Mouse (Mus musculus): Measurements from ENCODE around the gene A430078G23Rik.

Gene A430078G23Rik

GRCm38 (mm10) chr8:3350747-3351146 is 2.5 kb upstream of the A430078G23Rik start:
- no peak for DNase-seq

- DNase-seq, result no peak
Observed at GRCm38 (mm10) chr8:3352715-3353114, 500 bp upstream of the A430078G23Rik start.

DNA sequence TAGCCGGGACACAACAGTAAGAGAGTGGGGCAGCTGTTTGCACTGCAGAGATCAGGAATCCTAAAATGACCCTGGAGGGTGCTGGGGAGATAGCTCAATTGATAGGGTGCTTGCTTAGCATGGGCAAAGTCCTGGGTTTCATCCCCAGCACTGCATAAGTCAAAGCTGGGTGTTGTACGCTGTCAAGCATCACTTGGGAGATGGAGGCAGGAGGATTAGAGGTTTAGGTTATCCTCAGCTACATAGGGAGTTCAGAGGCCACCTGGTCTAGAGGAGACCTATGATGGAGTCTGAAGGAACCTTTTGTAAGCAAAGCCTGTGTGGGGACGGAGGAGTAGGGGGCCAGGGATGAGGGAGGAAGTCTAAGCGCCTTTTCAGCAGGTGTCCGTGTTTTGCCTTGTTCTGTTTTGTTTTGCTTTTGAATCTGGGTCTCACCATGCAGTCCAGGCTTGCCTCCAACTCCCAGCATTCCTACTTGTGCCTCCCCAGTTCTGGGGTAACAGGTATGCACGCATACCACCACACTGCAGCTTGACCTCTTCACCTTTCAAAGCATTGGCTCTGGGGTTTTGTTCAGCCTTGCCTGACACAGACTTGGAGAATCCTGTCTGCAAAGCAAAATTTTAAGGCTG is 712 bp downstream of the A430078G23Rik start:
- DNase-seq, result no peak

DNA sequence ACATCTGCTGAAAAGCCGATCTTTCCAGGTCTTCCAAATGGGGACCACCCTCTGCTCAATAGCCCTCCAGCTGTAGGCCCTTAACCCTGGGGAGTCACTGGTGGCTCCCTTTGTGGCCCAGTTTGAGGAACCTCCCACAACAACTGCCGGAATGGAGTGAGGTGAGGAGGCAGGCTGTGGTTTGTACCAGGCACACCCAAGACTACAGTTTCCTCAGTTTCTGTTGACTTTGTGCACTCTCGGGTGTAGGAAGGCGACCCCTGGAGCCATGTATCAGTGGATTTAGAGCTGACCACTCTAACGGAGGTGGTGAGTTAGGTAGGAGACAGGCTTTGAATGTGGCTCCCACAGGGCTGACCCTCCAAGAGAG is 1.2 kb downstream of the A430078G23Rik start:
- DNase-seq, result no peak

GRCm38 (mm10) chr8:3355586-3355985 is 2.4 kb downstream of the A430078G23Rik start:
- DNase-seq, result no peak

DNA sequence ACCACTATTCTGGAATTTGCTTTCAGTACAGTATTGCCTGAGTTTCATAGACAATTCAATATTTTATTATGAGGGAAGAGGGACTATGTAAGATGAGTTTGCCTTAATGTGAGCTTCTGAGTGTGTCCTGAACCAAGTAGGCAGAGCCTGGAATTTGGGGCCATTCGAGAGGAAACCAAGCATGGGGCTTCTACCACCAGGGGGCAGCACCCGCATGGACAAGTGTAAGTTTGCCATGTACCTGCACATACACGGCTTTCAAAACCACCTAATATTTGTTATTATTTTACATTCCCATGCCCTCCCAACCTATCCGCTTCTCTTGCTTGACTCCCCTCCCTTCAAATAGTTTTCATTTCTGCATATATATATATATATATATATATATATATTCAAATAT is 4.8 kb downstream of the A430078G23Rik start:
- peak; percentile 92 to 97 for DNase-seq

GRCm38 (mm10) chr8:3367086-3367485 is 13.9 kb downstream of the A430078G23Rik start:
- DNase-seq, result peak; percentile 61 to 75

DNA sequence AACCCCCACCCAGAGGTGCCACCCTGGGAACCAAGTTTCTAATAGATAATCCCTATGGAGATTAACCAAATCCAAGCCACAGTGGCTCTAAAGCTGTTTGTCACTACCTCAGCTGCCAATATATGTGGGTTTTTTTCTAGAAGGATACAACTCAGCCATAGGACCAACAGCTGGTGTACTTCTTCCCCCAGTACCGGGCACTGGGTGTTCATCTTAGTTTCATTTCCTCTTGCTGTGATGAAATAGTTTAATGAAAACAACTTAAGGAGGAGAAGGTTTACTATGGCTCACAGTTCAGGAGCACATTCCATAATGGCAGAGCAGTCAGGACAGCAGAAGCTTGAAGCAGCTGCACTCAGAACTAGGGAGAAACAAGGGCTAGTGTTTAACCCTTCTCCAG is 14.9 kb downstream of the A430078G23Rik start:
- DNase-seq, result no peak

GRCm38 (mm10) chr8:3375748-3376147 is 22.5 kb downstream of the A430078G23Rik start:
- no peak for DNase-seq

- peak; percentile 13 to 22 for DNase-seq
Observed at GRCm38 (mm10) chr8:3376641-3377274, 23.5 kb downstream of the A430078G23Rik start.

DNA sequence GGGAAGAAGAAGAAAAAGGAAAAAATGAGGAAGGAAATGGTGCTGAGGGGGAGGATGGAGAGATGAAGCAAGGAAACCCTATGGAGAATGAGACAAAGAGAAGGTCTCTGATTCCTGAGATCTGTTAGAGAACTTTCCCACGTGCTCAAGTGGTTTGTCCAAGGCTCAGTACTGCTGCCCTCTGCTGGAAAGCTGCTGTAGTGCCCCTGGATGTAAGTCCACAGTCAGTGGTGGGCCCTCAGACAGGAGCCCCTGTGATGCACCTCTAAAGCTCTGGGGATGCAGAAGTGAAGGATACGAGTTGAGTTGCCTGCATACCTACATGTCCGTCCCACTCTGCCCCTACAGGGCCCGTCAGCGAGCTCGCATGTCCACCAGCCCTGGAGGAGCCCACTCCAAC is 34.1 kb downstream of the A430078G23Rik start:
- DNase-seq, result peak; percentile 78 to 84

DNA sequence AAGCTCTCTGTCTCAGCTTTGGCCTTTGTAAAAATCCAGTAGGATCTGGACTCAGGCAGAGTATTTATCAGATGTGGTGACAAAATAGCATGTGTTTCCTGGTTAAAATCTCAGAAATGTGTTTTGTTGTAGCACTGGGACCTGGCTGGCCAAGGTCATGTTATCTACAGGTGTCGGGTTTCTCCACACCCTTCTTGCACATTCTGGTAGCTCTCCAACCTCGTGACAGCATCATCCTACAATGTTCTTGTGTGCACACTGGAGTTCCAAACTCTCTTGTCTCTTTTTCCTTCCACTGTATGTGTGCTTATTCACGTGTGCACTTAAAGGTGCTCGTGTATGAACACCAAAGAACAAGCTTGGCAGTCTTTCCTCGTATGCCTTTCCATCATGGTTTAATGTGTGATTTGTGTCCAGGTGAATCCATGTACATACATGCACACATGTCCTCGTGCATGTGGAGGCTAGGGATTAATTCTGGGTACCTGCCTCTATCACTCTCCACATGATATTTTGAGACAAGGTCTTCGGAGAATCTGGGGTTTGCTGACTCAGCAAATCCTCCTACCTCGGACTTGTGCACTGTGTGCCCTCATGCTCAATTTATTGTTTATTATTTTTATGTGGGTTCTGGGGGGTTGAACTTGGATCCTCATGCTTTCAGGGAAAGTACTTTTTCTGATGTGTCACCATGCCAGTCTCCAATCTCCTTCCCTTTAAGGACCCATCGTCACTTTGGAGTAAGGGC is 35.5 kb downstream of the A430078G23Rik start:
- DNase-seq, result no peak

- DNase-seq, result no peak
Observed at GRCm38 (mm10) chr8:3389506-3389905, 36.3 kb downstream of the A430078G23Rik start.

- DNase-seq, result no peak
Observed at GRCm38 (mm10) chr8:3392293-3392692, 39.1 kb downstream of the A430078G23Rik start.

DNA sequence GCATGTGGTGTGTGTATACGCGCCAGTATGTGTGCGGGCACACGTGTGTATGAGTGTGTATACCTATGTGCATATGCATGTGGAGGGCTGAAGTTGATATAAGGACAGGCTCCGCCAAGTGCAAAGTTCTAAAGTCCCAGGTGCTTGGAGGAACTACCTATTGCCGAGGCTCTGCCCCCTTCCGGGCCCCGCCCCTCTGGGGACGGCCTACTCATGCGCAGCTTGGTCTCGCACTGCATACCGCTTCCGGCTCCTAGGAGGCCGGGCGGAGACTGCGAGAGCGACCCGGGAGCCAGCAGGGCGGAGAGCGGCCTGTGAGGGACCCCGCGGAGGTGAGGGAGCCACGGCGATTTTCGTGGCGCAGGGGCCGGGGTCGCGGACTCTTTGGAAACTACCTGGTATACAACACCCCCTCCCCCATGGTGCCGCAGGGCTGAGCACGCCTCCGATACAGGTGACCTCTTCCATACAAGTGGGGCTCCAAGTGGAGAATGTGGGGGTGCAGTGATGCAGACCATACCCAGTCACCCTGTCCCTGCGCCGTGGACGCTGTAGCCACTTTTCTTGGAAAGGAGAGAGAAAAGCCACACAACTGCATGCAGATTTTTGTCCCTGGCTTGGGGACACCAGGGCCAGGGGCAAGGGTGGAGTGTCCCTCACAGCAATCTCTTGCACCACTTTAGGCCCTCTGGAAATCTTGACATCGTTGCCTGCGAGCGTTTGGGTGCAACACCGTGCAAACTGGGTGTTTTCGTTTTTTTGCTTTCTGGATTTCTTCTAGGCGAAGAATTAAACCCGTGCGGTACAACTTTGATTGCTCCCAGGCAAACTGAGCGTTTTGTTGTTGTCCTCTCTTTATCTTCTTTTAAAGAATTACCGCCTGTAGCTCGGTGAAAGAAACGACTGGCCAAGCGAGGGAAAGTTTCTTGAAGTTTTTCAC is 39.8 kb downstream of the A430078G23Rik start, which contains the start of gene Arhgef18:
Gene Arhgef18, plus strand, starts transcription at position 236 of the 940 bp plus-strand sequence.
- peak; percentile 79 to 85 for DNase-seq

GRCm38 (mm10) chr8:3394600-3394999 is 41.4 kb downstream of the A430078G23Rik start:
- DNase-seq, result no peak

- no peak for DNase-seq
Observed at GRCm38 (mm10) chr8:3395246-3395645, 42.0 kb downstream of the A430078G23Rik start.

DNA sequence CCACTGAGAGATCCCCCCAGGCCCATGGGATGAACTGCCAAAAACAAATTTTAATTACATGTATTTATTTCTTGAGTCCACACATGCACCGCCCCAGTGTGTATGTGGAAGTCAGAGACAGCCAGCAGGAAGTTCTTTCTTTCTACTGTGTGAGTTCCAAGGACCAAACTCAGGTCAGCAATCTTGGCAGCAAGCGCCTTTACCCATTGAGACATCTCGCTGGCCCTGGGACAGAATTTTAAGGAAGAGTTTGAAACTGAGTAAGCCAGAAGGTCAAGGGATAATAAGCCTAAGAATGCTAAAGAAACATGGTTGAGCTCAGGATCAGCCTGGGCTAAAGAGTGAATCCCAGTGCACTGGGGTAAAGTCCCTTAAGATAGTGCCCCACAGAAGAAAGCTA is 44.4 kb downstream of the A430078G23Rik start:
- no peak for DNase-seq

GRCm38 (mm10) chr8:3400509-3400908 is 47.3 kb downstream of the A430078G23Rik start:
- DNase-seq, result no peak

DNA sequence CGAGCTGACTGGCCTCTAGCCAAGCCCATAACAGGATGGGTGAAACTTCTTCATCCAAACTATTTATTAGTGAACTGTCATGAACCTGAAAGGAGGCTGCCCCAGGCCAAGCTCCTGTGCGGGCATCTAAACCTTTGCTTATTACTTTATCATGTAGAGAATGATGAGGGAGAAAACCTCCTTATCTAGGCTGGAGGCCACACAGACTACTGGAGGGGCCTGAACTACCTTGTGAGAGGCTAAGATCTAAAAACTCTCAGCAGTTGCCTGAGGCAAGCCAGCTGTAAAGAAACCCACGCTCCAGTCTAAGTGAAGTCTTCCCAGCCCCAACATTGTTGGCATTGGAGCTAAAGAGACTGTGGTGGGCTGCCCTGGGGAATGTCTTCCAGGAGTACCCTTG is 54.2 kb downstream of the A430078G23Rik start:
- no peak for DNase-seq

DNA sequence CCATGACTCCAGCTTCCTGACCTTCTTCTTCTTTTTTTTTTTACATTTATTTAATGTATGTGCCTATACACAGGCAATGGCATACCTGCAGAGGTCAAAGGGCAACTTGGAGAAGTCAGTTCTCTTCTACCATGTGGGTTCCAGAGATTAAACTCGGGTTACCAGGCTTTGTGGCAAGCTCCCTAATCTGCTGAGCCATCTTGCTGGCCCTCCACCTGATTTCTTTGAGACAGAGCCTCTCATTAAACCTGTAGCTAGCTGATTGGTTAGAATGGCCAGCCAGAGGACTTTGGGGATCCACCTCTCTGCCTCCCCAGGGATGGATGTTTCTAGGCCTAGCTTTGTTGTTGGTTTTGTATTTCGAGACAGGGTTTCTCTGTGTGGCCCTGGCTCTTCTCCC is 57.9 kb downstream of the A430078G23Rik start:
- DNase-seq, result no peak

DNA sequence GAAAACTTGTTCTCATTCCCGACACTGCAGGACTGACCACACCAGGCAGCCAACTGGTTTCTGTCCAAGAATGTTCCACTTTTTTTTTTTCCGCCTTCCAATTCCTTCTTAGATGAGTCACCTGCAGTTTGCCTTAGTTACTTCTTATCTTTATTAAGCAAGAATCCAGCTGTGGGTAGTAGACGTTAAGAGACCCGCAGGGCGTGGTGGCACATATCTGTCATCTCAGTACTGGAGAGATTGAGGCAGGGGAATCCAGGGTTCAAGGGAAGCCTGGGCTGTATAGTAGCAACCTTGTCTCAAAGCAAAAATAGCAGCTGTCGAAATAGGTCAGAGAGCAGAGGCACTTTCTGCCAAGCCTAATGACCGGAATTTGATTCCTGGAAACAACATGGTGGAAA is 58.7 kb downstream of the A430078G23Rik start:
- peak in 1 of 2 experiments; percentile 11 for DNase-seq

GRCm38 (mm10) chr8:3412816-3413215 is 59.6 kb downstream of the A430078G23Rik start:
- no peak for DNase-seq
